Mouse (Mus musculus) heart, adult 2 months (tissue): ENCODE measurements around the gene Sppl2b. TPM values are rescaled to one million over a fixed set of nuclear protein-coding genes. Genes with fewer than 3 reads are reported as not detected.
"Not testable (repeated sequence)": the region's sequence is repeated elsewhere in the genome, so short reads cannot be mapped to it uniquely, and the experiment has no call there.

Experiments
- DNase-seq, 2 experiments: peaks; one replicate each; pipeline ENCODE4 v3.0.0; 2021
- H3K27ac ChIP-seq: fragments of 200-600 bp; 2 replicates; pipeline ENCODE4 v1.8.1; 2022
- H3K27me3 ChIP-seq: fragments of 200-500 bp; 2 replicates; pipeline ENCODE4 v1.6.1; 2012; ENCODE audit warnings: mild to moderate bottlenecking, low read length, inconsistent platforms, mixed read lengths; ENCODE audit not compliant: control insufficient read depth, insufficient read depth
- H3K36me3 ChIP-seq: fragments of 200-500 bp; 2 replicates; pipeline ENCODE4 v1.6.1; 2012; ENCODE audit warnings: low read length, inconsistent platforms; ENCODE audit not compliant: control insufficient read depth, insufficient read depth
- H3K4me1 ChIP-seq: fragments of 200-500 bp; 2 replicates; pipeline ENCODE4 v1.6.1; 2011; ENCODE audit warnings: low read length; ENCODE audit not compliant: control insufficient read depth, insufficient read depth
- H3K4me3 ChIP-seq: fragments of 200-600 bp; 2 replicates; pipeline ENCODE4 v1.8.1; 2022
- H3K79me2 ChIP-seq: fragments of 200-500 bp; replicated peaks from 2 replicates; pipeline ENCODE4 v1.6.1; 2012; ENCODE audit warnings: mild to moderate bottlenecking, inconsistent platforms, low read length, moderate library complexity, mixed read lengths; ENCODE audit not compliant: control insufficient read depth, insufficient read depth
- H3K9ac ChIP-seq: fragments of 200-500 bp; 2 replicates; pipeline ENCODE4 v1.6.1; 2012; ENCODE audit warnings: low read depth, mild to moderate bottlenecking, control low read depth, inconsistent platforms, low read length, mixed read lengths
- CTCF ChIP-seq: fragments of 200-600 bp; IDR thresholded peaks from 2 replicates; pipeline ENCODE4 v1.8.1; 2022; ENCODE audit warnings: antibody characterized with exemption, mild to moderate bottlenecking, moderate library complexity
- EP300 ChIP-seq: fragments of 200-500 bp; IDR thresholded peaks from 2 replicates; pipeline ENCODE4 v1.6.1; 2011; ENCODE audit warnings: low read depth, low read length, control low read depth; ENCODE audit not compliant: insufficient read depth
- POLR2A ChIP-seq: fragments of 200-500 bp; IDR thresholded peaks from 2 replicates; pipeline ENCODE4 v1.6.1; 2011; ENCODE audit warnings: mild to moderate bottlenecking, low read depth, low read length, control low read depth; ENCODE audit not compliant: insufficient read depth
- WGBS: fragments of 180-500 bp; shearing (Covaris S2); methylation state at CpG from one replicate; pipeline ENCODE4 v1.1.7; 2018; 5-methylcytosine and 5-hydroxymethylcytosine counted together
- intact Hi-C: fragments of 180-260 bp; cut with DNase I; formaldehyde crosslinking; loops from one replicate; pipeline ENCODE4 v1.15.1; 2025
- polyA plus RNA-seq: library from polyadenylated mRNA; depleted of rRNA; stranded (reverse); fragments of >200 nt; gene quantifications from 2 replicates; pipeline ENCODE4 v1.2.3, GENCODE M21; 2012
- total RNA-seq, 2 experiments: library from RNA; stranded (reverse); gene quantifications; 2 replicates each; pipeline ENCODE4 v1.2.3; 2021

Gene Sppl2b
- total and polyA plus RNA-seq, 3 experiments, result 15.4 to 51.4 (median 16.8) TPM

- peaks cover 7% of the 10 kb centered on the region for H3K79me2 ChIP-seq
- intact Hi-C loops, result loop anchor here (2.0 kb wide), 1 partner anchor 29 kb away; the partner anchor contains the start of genes Plekhj1 and Sf3a2
- TF ChIP-seq POLR2A (no peak), CTCF (no peak), EP300 (no peak)
- H3K4me1 ChIP-seq, result peaks cover 12% of the 10 kb centered on the region
- H3K36me3 ChIP-seq, result peaks cover 7% of the 10 kb centered on the region; the same call in 1 of the 2 replicates
- H3K4me3 ChIP-seq, result peak overlapping the region; percentile 98
- no peak for DNase-seq
- peak overlapping the region; percentile 92 for H3K9ac ChIP-seq
- WGBS, result 46% methylated on average over 10 of the region's 10 CpGs
- no peak overlapping the region; the same call in 1 of the 2 replicates for H3K27ac ChIP-seq
- H3K27me3 ChIP-seq, result no peaks in the 10 kb centered on the region
Measured at GRCm38 (mm10) chr10:80827870-80828420, 27.1 kb upstream of the Sppl2b start.

- intact Hi-C loops, H3K27me3 ChIP-seq, H3K9ac ChIP-seq, H3K4me3 ChIP-seq, H3K27ac ChIP-seq, H3K36me3 ChIP-seq, H3K79me2 ChIP-seq: not testable (repeated sequence)
- H3K4me1 ChIP-seq, result peaks cover 12% of the 10 kb centered on the region
- WGBS, result 56% methylated on average over 9 of the region's 9 CpGs
- DNase-seq, result peak in 1 of 2 experiments; percentile 21
Measured at GRCm38 (mm10) chr10:80828587-80828986, 26.5 kb upstream of the Sppl2b start.

GRCm38 (mm10) chr10:80829359-80830278 is 25.5 kb upstream of the Sppl2b start:
- TF ChIP-seq CTCF, result peak; percentile 37
- no peak for TF ChIP-seq POLR2A
- TF ChIP-seq EP300, result 0 out of 2 replicates have a peak, but pooled peaks have one; percentile 29
- Histone ChIP-seq H3K27ac (no peak overlapping the region), H3K4me1 (peaks cover 12% of the 10 kb centered on the region), H3K79me2 (peaks cover 7% of the 10 kb centered on the region), H3K36me3 (peaks cover 7% of the 10 kb centered on the region; the same call in 1 of the 2 replicates), H3K9ac (no peak overlapping the region), H3K27me3 (peaks cover under 1% of the 10 kb centered on the region; the same call in 1 of the 2 replicates), H3K4me3 (no peak overlapping the region)
- peak in 1 of 2 experiments; percentile 26 for DNase-seq
- 19% methylated on average over 1 of the region's 1 CpGs for WGBS
- intact Hi-C loops, result no loop called here

- no peak overlapping the region for H3K4me3 ChIP-seq
- H3K79me2 ChIP-seq, result peaks cover 7% of the 10 kb centered on the region
- no peak overlapping the region for H3K9ac ChIP-seq
- H3K27me3 ChIP-seq, result peaks cover 3% of the 10 kb centered on the region; the same call in 1 of the 2 replicates
- 21% methylated on average over 9 of the region's 9 CpGs for WGBS
- H3K36me3 ChIP-seq, result peaks cover 7% of the 10 kb centered on the region; the same call in 1 of the 2 replicates
- H3K4me1 ChIP-seq, result peaks cover 12% of the 10 kb centered on the region
- H3K27ac ChIP-seq, result no peak overlapping the region
- peak; percentile 43 to 56 for DNase-seq
- intact Hi-C loops, result no loop called here
- TF ChIP-seq CTCF (no peak), POLR2A (no peak), EP300 (no peak)
Measured at GRCm38 (mm10) chr10:80831136-80831535, 23.9 kb upstream of the Sppl2b start.

GRCm38 (mm10) chr10:80832818-80833217 is 22.3 kb upstream of the Sppl2b start:
- intact Hi-C loops, result no loop called here
- Histone ChIP-seq H3K9ac (no peak overlapping the region), H3K36me3 (peaks cover 7% of the 10 kb centered on the region; the same call in 1 of the 2 replicates), H3K4me3 (no peak overlapping the region), H3K79me2 (0 out of 2 replicates have a peak, but pooled peaks cover under 1% of the 10 kb centered on the region), H3K4me1 (peaks cover 10% of the 10 kb centered on the region), H3K27me3 (peaks cover 3% of the 10 kb centered on the region; the same call in 1 of the 2 replicates), H3K27ac (no peak overlapping the region)
- 71% methylated on average over 7 of the region's 7 CpGs for WGBS
- DNase-seq, result no peak
- no peak for TF ChIP-seq EP300
- no peak for TF ChIP-seq POLR2A
- TF ChIP-seq CTCF, result no peak

- no peak overlapping the region for H3K9ac ChIP-seq
- no peak for DNase-seq
- H3K4me3 ChIP-seq, result no peak overlapping the region
- no peaks in the 10 kb centered on the region; the same call in 1 of the 2 replicates for H3K4me1 ChIP-seq
- H3K36me3 ChIP-seq, result no peaks in the 10 kb centered on the region
- 58% methylated on average over 30 of the region's 30 CpGs for WGBS
- peaks cover 3% of the 10 kb centered on the region; the same call in 1 of the 2 replicates for H3K27me3 ChIP-seq
- H3K27ac ChIP-seq, result no peak overlapping the region
- no peaks in the 10 kb centered on the region for H3K79me2 ChIP-seq
- intact Hi-C loops, result no loop called here
- no peak for TF ChIP-seq EP300
- no peak for TF ChIP-seq CTCF
- TF ChIP-seq POLR2A, result no peak
Measured at GRCm38 (mm10) chr10:80835617-80836016, 19.5 kb upstream of the Sppl2b start.
